Mouse (Mus musculus): ENCODE measurements around the gene Aim2. TPM values are rescaled to one million over a fixed set of nuclear protein-coding genes. Genes with fewer than 3 reads are reported as not detected.
A peak's percentile ranks its signal among the peaks of the same experiment; 100 is the strongest.

Gene Aim2
- polyA plus RNA-seq, 1 experiment from 2014 or later: 4.4 TPM

GRCm38 (mm10) chr1:173414631-173415030 lies 64.0 kb downstream of the Aim2 start:
- Histone ChIP-seq H3K27ac (no peak overlapping the region), H3K4me3 (replicated peaks) (no peak overlapping the region), H3K4me1 (replicated peaks) (no peaks in the 10 kb centered on the region), H3K27me3 (replicated peaks) (no peaks in the 10 kb centered on the region), H3K9me3 (no peaks in the 10 kb centered on the region), H3K4me2 (replicated peaks) (no peak overlapping the region), H3K9ac (no peak overlapping the region), H3K36me3 (no peaks in the 10 kb centered on the region)
- ATAC-seq: no peak
- WGBS: 71% methylated on average over 3 of the region's 3 CpGs

GRCm38 (mm10) chr1:173418516-173418915 lies 67.8 kb downstream of the Aim2 start:
- H3K4me3 ChIP-seq (replicated peaks): no peak overlapping the region
- H3K9ac ChIP-seq: no peak overlapping the region
- no peaks in the 10 kb centered on the region for H3K27me3 ChIP-seq (replicated peaks)
- peak; percentile 72 for ATAC-seq
- no peak overlapping the region for H3K4me2 ChIP-seq (replicated peaks)
- no peaks in the 10 kb centered on the region for H3K9me3 ChIP-seq
- WGBS: 61% methylated on average over 3 of the region's 3 CpGs
- H3K36me3 ChIP-seq: no peaks in the 10 kb centered on the region
- no peaks in the 10 kb centered on the region for H3K4me1 ChIP-seq (replicated peaks)
- H3K27ac ChIP-seq: no peak overlapping the region

GRCm38 (mm10) chr1:173418936-173419621 lies 68.4 kb downstream of the Aim2 start:
- Histone ChIP-seq H3K4me3 (replicated peaks) (no peak overlapping the region), H3K4me2 (replicated peaks) (no peak overlapping the region), H3K36me3 (no peaks in the 10 kb centered on the region), H3K9ac (no peak overlapping the region), H3K27me3 (replicated peaks) (no peaks in the 10 kb centered on the region), H3K9me3 (no peaks in the 10 kb centered on the region), H3K4me1 (replicated peaks) (no peaks in the 10 kb centered on the region), H3K27ac (peak overlapping the region; percentile 38; the same call in 1 of the 2 replicates)
- 86% methylated on average over 1 of the region's 1 CpGs for WGBS
- ATAC-seq: peak; percentile 97

- Histone ChIP-seq H3K9ac (no peak overlapping the region), H3K4me3 (replicated peaks) (no peak overlapping the region), H3K4me2 (replicated peaks) (no peak overlapping the region), H3K27me3 (replicated peaks) (no peaks in the 10 kb centered on the region), H3K36me3 (no peaks in the 10 kb centered on the region), H3K27ac (no peak overlapping the region), H3K9me3 (no peaks in the 10 kb centered on the region), H3K4me1 (replicated peaks) (no peaks in the 10 kb centered on the region)
- 82% methylated on average over 6 of the region's 6 CpGs for WGBS
- ATAC-seq: no peak
Measured at GRCm38 (mm10) chr1:173420374-173420773, 69.7 kb downstream of the Aim2 start.

- no peaks in the 10 kb centered on the region for H3K9me3 ChIP-seq
- H3K4me2 ChIP-seq (replicated peaks): no peak overlapping the region
- no peak overlapping the region for H3K27ac ChIP-seq
- WGBS: 64% methylated on average over 2 of the region's 2 CpGs
- no peaks in the 10 kb centered on the region for H3K4me1 ChIP-seq (replicated peaks)
- ATAC-seq: no peak
- H3K4me3 ChIP-seq (replicated peaks): no peak overlapping the region
- no peaks in the 10 kb centered on the region for H3K27me3 ChIP-seq (replicated peaks)
- no peaks in the 10 kb centered on the region for H3K36me3 ChIP-seq
- no peak overlapping the region for H3K9ac ChIP-seq
Measured at GRCm38 (mm10) chr1:173426345-173426744, 75.7 kb downstream of the Aim2 start.

- no peaks in the 10 kb centered on the region for H3K4me1 ChIP-seq (replicated peaks)
- H3K9me3 ChIP-seq: no peaks in the 10 kb centered on the region
- H3K9ac ChIP-seq: no peak overlapping the region
- 87% methylated on average over 8 of the region's 8 CpGs for WGBS
- no peak overlapping the region for H3K27ac ChIP-seq
- H3K27me3 ChIP-seq (replicated peaks): no peaks in the 10 kb centered on the region
- no peak for ATAC-seq
- H3K36me3 ChIP-seq: no peaks in the 10 kb centered on the region
- H3K4me3 ChIP-seq (replicated peaks): no peak overlapping the region
- H3K4me2 ChIP-seq (replicated peaks): no peak overlapping the region
Measured at GRCm38 (mm10) chr1:173427385-173427784, 76.7 kb downstream of the Aim2 start.

- Histone ChIP-seq H3K9me3 (no peaks in the 10 kb centered on the region), H3K4me2 (replicated peaks) (no peak overlapping the region), H3K9ac (no peak overlapping the region), H3K36me3 (no peaks in the 10 kb centered on the region), H3K4me1 (replicated peaks) (no peaks in the 10 kb centered on the region), H3K27ac (no peak overlapping the region), H3K27me3 (replicated peaks) (no peaks in the 10 kb centered on the region), H3K4me3 (replicated peaks) (no peak overlapping the region)
- ATAC-seq: no peak
- 87% methylated on average over 5 of the region's 5 CpGs for WGBS
Measured at GRCm38 (mm10) chr1:173429995-173430699, 79.5 kb downstream of the Aim2 start.

GRCm38 (mm10) chr1:173432411-173432810 lies 81.7 kb downstream of the Aim2 start:
- no peaks in the 10 kb centered on the region for H3K4me1 ChIP-seq (replicated peaks)
- no peak for ATAC-seq
- no peak overlapping the region for H3K4me2 ChIP-seq (replicated peaks)
- no peak overlapping the region for H3K27ac ChIP-seq
- H3K9me3 ChIP-seq: no peaks in the 10 kb centered on the region
- no peaks in the 10 kb centered on the region for H3K27me3 ChIP-seq (replicated peaks)
- 75% methylated on average over 2 of the region's 2 CpGs for WGBS
- no peaks in the 10 kb centered on the region for H3K36me3 ChIP-seq
- H3K4me3 ChIP-seq (replicated peaks): no peak overlapping the region
- H3K9ac ChIP-seq: no peak overlapping the region

- Histone ChIP-seq H3K9ac (no peak overlapping the region), H3K4me2 (replicated peaks) (no peak overlapping the region), H3K36me3 (no peaks in the 10 kb centered on the region), H3K27me3 (replicated peaks) (no peaks in the 10 kb centered on the region), H3K9me3 (no peaks in the 10 kb centered on the region), H3K4me3 (replicated peaks) (no peak overlapping the region), H3K27ac (no peak overlapping the region), H3K4me1 (replicated peaks) (no peaks in the 10 kb centered on the region)
- WGBS: 59% methylated on average over 6 of the region's 6 CpGs
- no peak for ATAC-seq
Measured at GRCm38 (mm10) chr1:173437161-173437953, 86.7 kb downstream of the Aim2 start.

GRCm38 (mm10) chr1:173440681-173441080 lies 90.0 kb downstream of the Aim2 start:
- Histone ChIP-seq H3K9ac (no peak overlapping the region), H3K9me3 (no peaks in the 10 kb centered on the region), H3K4me3 (replicated peaks) (no peak overlapping the region), H3K4me1 (replicated peaks) (no peaks in the 10 kb centered on the region), H3K27me3 (replicated peaks) (no peaks in the 10 kb centered on the region), H3K36me3 (no peaks in the 10 kb centered on the region), H3K4me2 (replicated peaks) (no peak overlapping the region), H3K27ac (no peak overlapping the region)
- WGBS: 51% methylated on average over 1 of the region's 1 CpGs
- ATAC-seq: no peak

- no peak overlapping the region for H3K4me2 ChIP-seq (replicated peaks)
- WGBS: 73% methylated on average over 4 of the region's 4 CpGs
- H3K4me3 ChIP-seq (replicated peaks): no peak overlapping the region
- H3K36me3 ChIP-seq: no peaks in the 10 kb centered on the region
- no peaks in the 10 kb centered on the region for H3K9me3 ChIP-seq
- no peaks in the 10 kb centered on the region for H3K27me3 ChIP-seq (replicated peaks)
- ATAC-seq: no peak
- no peak overlapping the region for H3K27ac ChIP-seq
- H3K4me1 ChIP-seq (replicated peaks): no peaks in the 10 kb centered on the region
- H3K9ac ChIP-seq: no peak overlapping the region
Measured at GRCm38 (mm10) chr1:173441210-173441609, 90.5 kb downstream of the Aim2 start.

- WGBS: 85% methylated on average over 1 of the region's 1 CpGs
- no peak for ATAC-seq
- H3K9me3 ChIP-seq: no peaks in the 10 kb centered on the region
Measured at GRCm38 (mm10) chr1:173443061-173443460, 92.4 kb downstream of the Aim2 start.

More at GRCm38 (mm10) chr1:173443061-173443460, 92.4 kb downstream of the Aim2 start:
- no peak overlapping the region for H3K9ac ChIP-seq
- H3K4me1 ChIP-seq (replicated peaks): no peaks in the 10 kb centered on the region
- no peaks in the 10 kb centered on the region for H3K36me3 ChIP-seq
- no peak overlapping the region for H3K27ac ChIP-seq
- no peaks in the 10 kb centered on the region for H3K27me3 ChIP-seq (replicated peaks)
- H3K4me3 ChIP-seq (replicated peaks): no peak overlapping the region
- no peak overlapping the region for H3K4me2 ChIP-seq (replicated peaks)
